Mouse (Mus musculus): ENCODE data around the gene Zfp967. TPM values are rescaled to one million over a fixed set of nuclear protein-coding genes. Genes with fewer than 3 reads are reported as not detected.
"Not testable (repeated sequence)": the region's sequence is repeated elsewhere in the genome, so short reads cannot be mapped to it uniquely, and the experiment has no call there.

The Zfp967 gene
- not detected for total RNA-seq (2021)

DNA sequence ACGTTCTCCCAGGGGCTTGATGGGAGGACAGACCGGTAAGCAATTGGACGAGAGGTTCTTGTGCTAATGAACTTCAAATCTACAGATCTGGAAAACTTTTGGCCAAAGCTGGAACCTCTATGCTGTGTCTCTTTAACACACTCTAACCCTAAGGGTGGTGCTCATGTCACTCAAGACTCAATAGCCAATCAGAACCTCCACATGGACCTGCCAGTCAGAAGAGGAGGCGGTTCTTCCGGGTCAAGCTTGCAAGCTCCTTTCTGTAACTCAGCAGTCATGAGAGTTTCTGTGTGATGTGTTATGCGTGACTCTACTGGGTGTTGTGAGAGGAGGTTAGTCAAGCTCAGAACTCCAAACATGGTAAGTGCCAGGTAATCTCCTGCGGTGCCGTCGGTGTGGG lies at the start of gene Zfp967:
TSS of gene Zfp967 (plus strand) at position 301 of the 400 bp plus-strand sequence.
- intact Hi-C loops (cut with DNase I); DNase-seq: not testable (repeated sequence)

DNA sequence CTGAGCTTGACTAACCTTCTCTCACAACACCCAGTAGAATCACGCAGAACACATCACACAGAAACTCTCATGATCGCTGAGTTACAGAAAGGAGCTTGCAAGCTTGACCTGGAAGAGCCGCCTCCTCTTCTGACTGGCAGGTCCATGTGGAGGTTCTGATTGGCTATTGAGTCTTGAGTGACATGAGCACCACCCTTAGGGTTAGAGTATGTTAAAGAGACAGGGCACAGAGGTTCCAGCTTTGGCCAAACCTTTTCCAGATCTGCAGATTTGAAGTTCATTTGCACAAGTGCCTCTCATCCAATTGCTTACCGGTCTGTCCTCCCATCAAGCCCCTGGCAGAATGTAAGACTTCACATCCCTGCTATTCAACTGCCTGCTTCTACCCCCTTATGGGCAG lies 34.2 kb upstream of the Zfp967 start, which contains the start of gene Gm14434:
TSS of gene Gm14434 (minus strand) at position 101 of the 400 bp plus-strand sequence.
- DNase-seq; intact Hi-C loops (cut with DNase I): not testable (repeated sequence)

Other genes with a start within 250 kb of the Zfp967 start
- not detected for gene Gm11009, start 201.6 kb upstream of the Zfp967 start, total RNA-seq (2021)
- gene Gm14435, start 97.5 kb upstream of the Zfp967 start, total RNA-seq (2021) = 10 to 100 TPM; 15.1 to 20.9 TPM
- not detected for gene Gm14434, start 34.3 kb upstream of the Zfp967 start, total RNA-seq (2021)
- gene Gm14308, start 115.3 kb downstream of the Zfp967 start, total RNA-seq (2021) = 1 to 10 TPM; 4.4 to 6.7 TPM
- gene Zfp973, start 149.5 kb downstream of the Zfp967 start, total RNA-seq (2021) = 10 to 100 TPM; 10.4 to 14.3 TPM
- gene Gm14305, start 187.3 kb downstream of the Zfp967 start, total RNA-seq (2021) = 10 to 100 TPM; 22.5 to 22.9 TPM